Mouse (Mus musculus): ENCODE results near the gene Crtc1.

Crtc1 gene

GRCm38 (mm10) chr8:70422722-70423121 lies 16.7 kb downstream of the Crtc1 start:
- no peak for DNase-seq (ENCODE audit: low spot score in 2 of 2)

- no peak for DNase-seq (ENCODE audit: low spot score in 2 of 2)
Observed at GRCm38 (mm10) chr8:70421349-70422104, 17.9 kb downstream of the Crtc1 start.

GRCm38 (mm10) chr8:70419879-70420643 lies 19.3 kb downstream of the Crtc1 start:
- DNase-seq (ENCODE audit: low spot score in 2 of 2) = no peak

GRCm38 (mm10) chr8:70418954-70419353 lies 20.4 kb downstream of the Crtc1 start:
- DNase-seq (ENCODE audit: low spot score in 2 of 2) = peak in 1 of 2 experiments; percentile 74

- DNase-seq (ENCODE audit: low spot score in 2 of 2) = peak; percentile 84 to 88
Observed at GRCm38 (mm10) chr8:70417914-70418313, 21.5 kb downstream of the Crtc1 start.

GRCm38 (mm10) chr8:70416941-70417340 lies 22.4 kb downstream of the Crtc1 start:
- DNase-seq (ENCODE audit: low spot score in 2 of 2) = peak in 1 of 2 experiments; percentile 73

- DNase-seq (ENCODE audit: low spot score in 2 of 2) = peak in 1 of 2 experiments; percentile 54
Observed at GRCm38 (mm10) chr8:70415540-70416451, 23.6 kb downstream of the Crtc1 start.

- DNase-seq (ENCODE audit: low spot score in 2 of 2) = no peak
Observed at GRCm38 (mm10) chr8:70414310-70414946, 25.0 kb downstream of the Crtc1 start.

- no peak for DNase-seq (ENCODE audit: low spot score in 2 of 2)
Observed at GRCm38 (mm10) chr8:70410281-70410680, 29.1 kb downstream of the Crtc1 start.

GRCm38 (mm10) chr8:70409455-70409871 lies 29.9 kb downstream of the Crtc1 start:
- peak in 1 of 2 experiments; percentile 56 for DNase-seq (ENCODE audit: low spot score in 2 of 2)

GRCm38 (mm10) chr8:70409019-70409418 lies 30.4 kb downstream of the Crtc1 start:
- no peak for DNase-seq (ENCODE audit: low spot score in 2 of 2)

- no peak for DNase-seq (ENCODE audit: low spot score in 2 of 2)
Observed at GRCm38 (mm10) chr8:70408301-70408700, 31.1 kb downstream of the Crtc1 start.

GRCm38 (mm10) chr8:70406427-70407069 lies 32.8 kb downstream of the Crtc1 start:
- DNase-seq (ENCODE audit: low spot score in 2 of 2) = no peak

- no peak for DNase-seq (ENCODE audit: low spot score in 2 of 2)
Observed at GRCm38 (mm10) chr8:70405189-70405588, 34.2 kb downstream of the Crtc1 start.

GRCm38 (mm10) chr8:70404212-70404611 lies 35.2 kb downstream of the Crtc1 start:
- DNase-seq (ENCODE audit: low spot score in 2 of 2) = no peak

- no peak for DNase-seq (ENCODE audit: low spot score in 2 of 2)
Observed at GRCm38 (mm10) chr8:70397611-70398563, 41.5 kb downstream of the Crtc1 start.

GRCm38 (mm10) chr8:70396184-70396583 lies 43.2 kb downstream of the Crtc1 start:
- DNase-seq (ENCODE audit: low spot score in 2 of 2) = no peak

- no peak for DNase-seq (ENCODE audit: low spot score in 2 of 2)
Observed at GRCm38 (mm10) chr8:70395649-70396048, 43.7 kb downstream of the Crtc1 start.

- DNase-seq (ENCODE audit: low spot score in 2 of 2) = no peak
Observed at GRCm38 (mm10) chr8:70394269-70394998, 44.9 kb downstream of the Crtc1 start.

All from left cerebral cortex, adult 9 months (tissue).